In genomic region chr17:85694499-85694898, GRCm38 (mm10) we compare ENCODE assay signal across 19 mouse cellular contexts. TPM values are rescaled to one million over a fixed set of nuclear protein-coding genes. Genes with fewer than 3 reads are reported as not detected.
DNase-seq lines count a peak whose midpoint lies in the region; ATAC-seq and TF ChIP-seq lines count a peak whose summit lies in the region.
"Had no signal": no experiment of that assay in that cellular context is flagged by ENCODE, and none has a peak within 500 bp of the region (broad histone marks: within the 10 kb centered on the region; RNA-seq: fewer than 3 reads in every experiment).

No protein-coding gene starts in this region.

- peak; percentile 45 for TF ChIP-seq CTCF in intestine, postnatal 0 days (IDR thresholded peaks at IDR 0.05; ENCODE audit: low read depth)
- TF ChIP-seq CTCF in lung, adult 2 months (IDR thresholded peaks at IDR 0.05; ENCODE audit: insufficient read depth, low read length): 0 out of 2 replicates have a peak, but pooled peaks have one; percentile 3
- TF ChIP-seq CTCF in G1E (IDR thresholded peaks at IDR 0.05; ENCODE audit: low read depth, low read length): 0 out of 2 replicates have a peak, but pooled peaks have one; percentile 6

- H3K4me3 ChIP-seq in intestine, postnatal 0 days (ENCODE audit: low read depth, low read length): no peak overlapping the region
- H3K4me3 ChIP-seq in intestine, embryonic 15.5 days (replicated peaks): no peak overlapping the region
- H3K4me3 ChIP-seq in lung, adult 2 months (replicated peaks; ENCODE audit: extremely low read depth, low read depth, low read length): no peak overlapping the region
- H3K4me3 ChIP-seq in G1E (ENCODE audit: low read depth, low read length): no peak overlapping the region
- peak overlapping the region; percentile 76 for H3K4me3 ChIP-seq in embryonic facial prominence, embryonic 13.5 days
- H3K4me3 ChIP-seq: limb, embryonic 10.5 days; lung, embryonic 15.5 days; midbrain, embryonic 12.5 days; neural tube, embryonic 12.5 days had no signal

- H3K4me1 ChIP-seq in intestine, postnatal 0 days (replicated peaks; ENCODE audit: control insufficient read depth, insufficient read depth, low read length): no peaks in the 10 kb centered on the region
- no peaks in the 10 kb centered on the region for H3K4me1 ChIP-seq in intestine, embryonic 15.5 days (replicated peaks)
- no peaks in the 10 kb centered on the region for H3K4me1 ChIP-seq in lung, adult 2 months (ENCODE audit: control insufficient read depth, insufficient read depth, low read length)
- no peaks in the 10 kb centered on the region for H3K4me1 ChIP-seq in G1E (ENCODE audit: insufficient read depth, low read depth, low read length)
- H3K4me1 ChIP-seq in embryonic facial prominence, embryonic 13.5 days: peaks cover 36% of the 10 kb centered on the region
- H3K4me1 ChIP-seq: lung, embryonic 15.5 days; neural tube, embryonic 12.5 days had no signal

- no peak for DNase-seq in lung, adult 2 months
- DNase-seq in lung, postnatal 10 days: no peak
- no peak for DNase-seq in G1E (ENCODE audit: low spot score)
- no peak for DNase-seq in ovary, postnatal 36 days (ENCODE audit: low spot score)
- no peak for DNase-seq in gastrocnemius, postnatal 14 days
- DNase-seq: adrenal gland, adult 8-10 months; B cell, adult 2 months; cerebellum, adult 9-11 months; kidney, adult 9 months; spleen, adult 18-20 months had no signal

- H3K9me3 ChIP-seq in intestine, postnatal 0 days (ENCODE audit: control insufficient read depth): no peaks in the 10 kb centered on the region
- no peaks in the 10 kb centered on the region for H3K9me3 ChIP-seq in intestine, embryonic 15.5 days
- no peaks in the 10 kb centered on the region for H3K9me3 ChIP-seq in G1E (replicated peaks)
- no peaks in the 10 kb centered on the region for H3K9me3 ChIP-seq in embryonic facial prominence, embryonic 13.5 days
- H3K9me3 ChIP-seq: limb, embryonic 10.5 days; lung, embryonic 15.5 days; neural tube, embryonic 12.5 days had no signal

- H3K9ac ChIP-seq in intestine, postnatal 0 days (ENCODE audit: low read depth, low read length): no peak overlapping the region
- H3K9ac ChIP-seq in intestine, embryonic 15.5 days: no peak overlapping the region
- peak overlapping the region; percentile 83; the same call in 1 of the 2 replicates for H3K9ac ChIP-seq in embryonic facial prominence, embryonic 13.5 days
- H3K9ac ChIP-seq: hindbrain, embryonic 14.5 days; lung, embryonic 15.5 days; midbrain, embryonic 12.5 days; neural tube, embryonic 12.5 days had no signal

- no peak overlapping the region for H3K27ac ChIP-seq in intestine, postnatal 0 days (ENCODE audit: low read depth, low read length)
- no peak overlapping the region for H3K27ac ChIP-seq in intestine, embryonic 15.5 days
- H3K27ac ChIP-seq in embryonic facial prominence, embryonic 13.5 days: peak overlapping the region; percentile 60; the same call in 1 of the 2 replicates
- H3K27ac ChIP-seq: hindbrain, embryonic 14.5 days; limb, embryonic 10.5 days; lung, embryonic 15.5 days; midbrain, embryonic 12.5 days; neural tube, embryonic 12.5 days had no signal

- no peak for TF ChIP-seq POLR2A in lung, adult 2 months (IDR thresholded peaks at IDR 0.05; ENCODE audit: borderline replicate concordance, extremely low read depth, low read depth, low read length)

- H3K27me3 ChIP-seq in intestine, postnatal 0 days (replicated peaks; ENCODE audit: control insufficient read depth, insufficient read depth, low read length): peaks cover 77% of the 10 kb centered on the region
- H3K27me3 ChIP-seq in intestine, embryonic 15.5 days (replicated peaks): peaks cover 65% of the 10 kb centered on the region
- H3K27me3 ChIP-seq in G1E (ENCODE audit: insufficient read depth, low read length): peaks cover 3% of the 10 kb centered on the region; the same call in 1 of the 2 replicates
- peaks cover 60% of the 10 kb centered on the region for H3K27me3 ChIP-seq in embryonic facial prominence, embryonic 13.5 days

- 86% methylated on average over 6 of the region's 6 CpGs for WGBS in intestine, postnatal 0 days
- 82% methylated on average over 6 of the region's 6 CpGs for WGBS in intestine, embryonic 15.5 days
- 78% methylated on average over 6 of the region's 6 CpGs for WGBS in lung, adult 2 months
- WGBS in embryonic facial prominence, embryonic 13.5 days: 84% methylated on average over 6 of the region's 6 CpGs

- no peak for ATAC-seq in intestine, postnatal 0 days
- no peak for ATAC-seq in intestine, embryonic 15.5 days
- no peak for ATAC-seq in G1E (ENCODE audit: extremely low read depth, insufficient number of reproducible peaks, low FRiP score, poor library complexity, severe bottlenecking)
- no peak for ATAC-seq in embryonic facial prominence, embryonic 13.5 days (ENCODE audit: insufficient number of reproducible peaks, insufficient read depth, low FRiP score, low TSS enrichment, low read depth)

- H3K4me2 ChIP-seq in intestine, postnatal 0 days (replicated peaks; ENCODE audit: low read depth): no peak overlapping the region
- no peak overlapping the region for H3K4me2 ChIP-seq in intestine, embryonic 15.5 days (replicated peaks)
- H3K4me2 ChIP-seq in embryonic facial prominence, embryonic 13.5 days: peak overlapping the region; percentile 72
- H3K4me2 ChIP-seq: hindbrain, embryonic 14.5 days; lung, embryonic 15.5 days; midbrain, embryonic 12.5 days; neural tube, embryonic 12.5 days had no signal

- intact Hi-C loops in gastrocnemius, postnatal 14 days (cut with DNase I; ENCODE audit: low total_unique reads): no loop called here

- H3K36me3 ChIP-seq in intestine, postnatal 0 days (ENCODE audit: control insufficient read depth, insufficient read depth): no peaks in the 10 kb centered on the region
- H3K36me3 ChIP-seq in intestine, embryonic 15.5 days: no peaks in the 10 kb centered on the region
- no peaks in the 10 kb centered on the region for H3K36me3 ChIP-seq in G1E (replicated peaks)
- H3K36me3 ChIP-seq in embryonic facial prominence, embryonic 13.5 days: no peaks in the 10 kb centered on the region
- H3K36me3 ChIP-seq: limb, embryonic 10.5 days; lung, embryonic 15.5 days; midbrain, embryonic 12.5 days; neural tube, embryonic 12.5 days had no signal

RNA-seq across cellular contexts. Expression of gene Six2, which starts 6.4 kb away (rescaled TPM):
- polyA plus RNA-seq in intestine, postnatal 0 days (2015; fragmentation: Nextera tagmentation; extraction: Ambion mirVana): 0.05 and 0.18 TPM in 2 replicates
- 0.35 and 0.43 TPM in 2 replicates for polyA plus RNA-seq in intestine, embryonic 15.5 days (2015; fragmentation: Nextera tagmentation; extraction: Ambion mirVana)
- 0.18 and 0.37 TPM in 2 replicates for polyA plus RNA-seq in lung, adult 2 months (2012; rRNA removed)
- total RNA-seq in G1E (2014; fragmentation: Nextera tagmentation): not detected in 2 replicates
- 0.06 TPM in 1 of 2 replicates, not detected in the other for total RNA-seq in G1E (2017)
- polyA plus RNA-seq in G1E (2012): not detected in 2 replicates
- 21.3 and 21.9 TPM in 2 replicates for polyA plus RNA-seq in embryonic facial prominence, embryonic 13.5 days (2015; fragmentation: Nextera tagmentation; extraction: Ambion mirVana)
- total RNA-seq in gastrocnemius, postnatal 14 days (2021): 10 to 100 TPM in 1 of 2 experiments, 1 to 10 TPM in 1; 6.2 to 12.2 TPM
- total RNA-seq: granulocyte monocyte progenitor cell, adult 5-6 weeks had no signal

Comparison
In these comparisons a context has a peak if more than half of its experiments do, and no peak if none do; other contexts are left out.
1. RNA of gene Six2, which starts 6.4 kb away (polyA plus RNA-seq): 21.3 to 21.9 TPM in embryonic facial prominence, embryonic 13.5 days; 0.35 to 0.43 TPM in intestine, embryonic 15.5 days, 0.18 to 0.37 TPM in lung, adult 2 months, 0.05 to 0.18 TPM in intestine, postnatal 0 days and not detected in G1E; every median in the first group is over 10 times any median in the second.
2. Peak in every context shown above with its lines, with median percentiles within 50 percentile points of each other: CTCF ChIP-seq.